Mouse (Mus musculus): ENCODE measurements around the gene Snx27.

Gene Snx27

GRCm38 (mm10) chr3:94582456-94582891 lies at the start of gene Snx27:
Gene Snx27 (minus strand): TSS chr3:94582716.
- DNase-seq (ENCODE audit: low spot score) = peak; percentile 91

GRCm38 (mm10) chr3:94629876-94630275 lies 47.4 kb upstream of the Snx27 start:
- no peak for DNase-seq (ENCODE audit: low spot score)

- DNase-seq (ENCODE audit: low spot score) = no peak
Observed at GRCm38 (mm10) chr3:94628712-94629111, 46.2 kb upstream of the Snx27 start.

GRCm38 (mm10) chr3:94624281-94624680 lies 41.8 kb upstream of the Snx27 start:
- DNase-seq (ENCODE audit: low spot score) = no peak

- no peak for DNase-seq (ENCODE audit: low spot score)
Observed at GRCm38 (mm10) chr3:94622550-94622949, 40.0 kb upstream of the Snx27 start.

- DNase-seq (ENCODE audit: low spot score) = no peak
Observed at GRCm38 (mm10) chr3:94621740-94622507, 39.4 kb upstream of the Snx27 start.

GRCm38 (mm10) chr3:94616717-94617116 lies 34.2 kb upstream of the Snx27 start:
- DNase-seq (ENCODE audit: low spot score) = peak; percentile 27

GRCm38 (mm10) chr3:94613258-94613878 lies 30.9 kb upstream of the Snx27 start:
- no peak for DNase-seq (ENCODE audit: low spot score)

- peak; percentile 35 for DNase-seq (ENCODE audit: low spot score)
Observed at GRCm38 (mm10) chr3:94612274-94612673, 29.8 kb upstream of the Snx27 start.

GRCm38 (mm10) chr3:94611834-94612233 lies 29.3 kb upstream of the Snx27 start:
- DNase-seq (ENCODE audit: low spot score) = no peak

GRCm38 (mm10) chr3:94611343-94611742 lies 28.8 kb upstream of the Snx27 start:
- no peak for DNase-seq (ENCODE audit: low spot score)

- DNase-seq (ENCODE audit: low spot score) = no peak
Observed at GRCm38 (mm10) chr3:94610581-94610980, 28.1 kb upstream of the Snx27 start.

- no peak for DNase-seq (ENCODE audit: low spot score)
Observed at GRCm38 (mm10) chr3:94609621-94610020, 27.1 kb upstream of the Snx27 start.

- peak; percentile 52 for DNase-seq (ENCODE audit: low spot score)
Observed at GRCm38 (mm10) chr3:94601959-94602358, 19.4 kb upstream of the Snx27 start.

- no peak for DNase-seq (ENCODE audit: low spot score)
Observed at GRCm38 (mm10) chr3:94597224-94597779, 14.8 kb upstream of the Snx27 start.

- DNase-seq (ENCODE audit: low spot score) = no peak
Observed at GRCm38 (mm10) chr3:94595871-94596287, 13.4 kb upstream of the Snx27 start.

GRCm38 (mm10) chr3:94591066-94591465 lies 8.6 kb upstream of the Snx27 start:
- DNase-seq (ENCODE audit: low spot score) = no peak

GRCm38 (mm10) chr3:94587962-94588361 lies 5.4 kb upstream of the Snx27 start:
- no peak for DNase-seq (ENCODE audit: low spot score)

GRCm38 (mm10) chr3:94582944-94583343 lies 428 bp upstream of the Snx27 start:
- no peak for DNase-seq (ENCODE audit: low spot score)

- no peak for DNase-seq (ENCODE audit: low spot score)
Observed at GRCm38 (mm10) chr3:94581793-94582455, 592 bp downstream of the Snx27 start.

GRCm38 (mm10) chr3:94581138-94581780 lies 1.3 kb downstream of the Snx27 start:
- DNase-seq (ENCODE audit: low spot score) = peak; percentile 31

- no peak for DNase-seq (ENCODE audit: low spot score)
Observed at GRCm38 (mm10) chr3:94574506-94574905, 8.0 kb downstream of the Snx27 start.

All from layer of hippocampus, adult 11-12 months (tissue).